In genomic region chr8:107389557-107389956, GRCm38 (mm10) we compare ENCODE assay signal across 10 mouse cellular contexts. TPM values are rescaled to one million over a fixed set of nuclear protein-coding genes. Genes with fewer than 3 reads are reported as not detected.
DNase-seq lines count a peak whose midpoint lies in the region; ATAC-seq and TF ChIP-seq lines count a peak whose summit lies in the region.
"Had no signal": no experiment of that assay in that cellular context is flagged by ENCODE, and none has a peak within 500 bp of the region (broad histone marks: within the 10 kb centered on the region; RNA-seq: fewer than 3 reads in every experiment).

No protein-coding gene starts in this region.

- H3K4me2 ChIP-seq in hindbrain, embryonic 13.5 days: no peak overlapping the region
- no peak overlapping the region for H3K4me2 ChIP-seq in hindbrain, embryonic 12.5 days (replicated peaks)
- H3K4me2 ChIP-seq in kidney, postnatal 0 days (ENCODE audit: low read length): no peak overlapping the region
- no peak overlapping the region for H3K4me2 ChIP-seq in intestine, embryonic 16.5 days (ENCODE audit: low read depth, low read length)
- H3K4me2 ChIP-seq: limb, embryonic 13.5 days had no signal

- no peaks in the 10 kb centered on the region for H3K9me3 ChIP-seq in hindbrain, embryonic 13.5 days
- no peaks in the 10 kb centered on the region for H3K9me3 ChIP-seq in hindbrain, embryonic 12.5 days (replicated peaks)
- H3K9me3 ChIP-seq in kidney, postnatal 0 days (replicated peaks; ENCODE audit: low read length): no peaks in the 10 kb centered on the region
- no peaks in the 10 kb centered on the region for H3K9me3 ChIP-seq in intestine, embryonic 16.5 days (ENCODE audit: control insufficient read depth, low read length)
- H3K9me3 ChIP-seq: limb, embryonic 13.5 days had no signal

- H3K27me3 ChIP-seq in hindbrain, embryonic 13.5 days: no peaks in the 10 kb centered on the region
- H3K27me3 ChIP-seq in hindbrain, embryonic 12.5 days: 0 out of 2 replicates have a peak, but pooled peaks cover 3% of the 10 kb centered on the region
- H3K27me3 ChIP-seq in kidney, postnatal 0 days (ENCODE audit: insufficient read depth, low read length): no peaks in the 10 kb centered on the region
- no peaks in the 10 kb centered on the region for H3K27me3 ChIP-seq in intestine, embryonic 16.5 days (replicated peaks; ENCODE audit: control insufficient read depth, insufficient read depth, low read length)
- H3K27me3 ChIP-seq: limb, embryonic 13.5 days had no signal

- H3K4me3 ChIP-seq in hindbrain, embryonic 13.5 days: no peak overlapping the region
- H3K4me3 ChIP-seq in hindbrain, embryonic 12.5 days: no peak overlapping the region
- H3K4me3 ChIP-seq in kidney, postnatal 0 days (replicated peaks; ENCODE audit: low read depth, low read length): no peak overlapping the region
- H3K4me3 ChIP-seq in intestine, embryonic 16.5 days (ENCODE audit: low read length): no peak overlapping the region
- H3K4me3 ChIP-seq: erythroblast, embryonic 14.5 days; limb, embryonic 13.5 days had no signal

- H3K36me3 ChIP-seq in hindbrain, embryonic 13.5 days: no peaks in the 10 kb centered on the region
- no peaks in the 10 kb centered on the region for H3K36me3 ChIP-seq in hindbrain, embryonic 12.5 days
- no peaks in the 10 kb centered on the region for H3K36me3 ChIP-seq in kidney, postnatal 0 days (ENCODE audit: insufficient read depth, low read length)
- no peaks in the 10 kb centered on the region for H3K36me3 ChIP-seq in intestine, embryonic 16.5 days (ENCODE audit: control insufficient read depth, insufficient read depth, low read length)
- H3K36me3 ChIP-seq: limb, embryonic 13.5 days had no signal

- no peak overlapping the region for H3K9ac ChIP-seq in hindbrain, embryonic 13.5 days
- H3K9ac ChIP-seq in hindbrain, embryonic 12.5 days: no peak overlapping the region
- H3K9ac ChIP-seq in kidney, postnatal 0 days (ENCODE audit: low read depth, low read length): no peak overlapping the region
- H3K9ac ChIP-seq in intestine, embryonic 16.5 days (ENCODE audit: low read depth, low read length): no peak overlapping the region
- H3K9ac ChIP-seq: limb, embryonic 13.5 days had no signal

- no peak for TF ChIP-seq CTCF in kidney, postnatal 0 days (IDR thresholded peaks at IDR 0.05; ENCODE audit: low read depth)

- DNase-seq in 3T3-L1 (ENCODE audit: low read depth, low spot score): peak; percentile 92
- peak; percentile 70 for DNase-seq in brain, adult 2 months (ENCODE audit: low read depth, low spot score)
- peak; percentile 27 for DNase-seq in kidney, postnatal 0 days (ENCODE audit: low spot score)
- DNase-seq in right cerebral cortex, postnatal 4 days: peak; percentile 54

- H3K27ac ChIP-seq in hindbrain, embryonic 13.5 days: no peak overlapping the region
- no peak overlapping the region for H3K27ac ChIP-seq in hindbrain, embryonic 12.5 days
- no peak overlapping the region for H3K27ac ChIP-seq in kidney, postnatal 0 days
- H3K27ac ChIP-seq in intestine, embryonic 16.5 days (ENCODE audit: low read length): no peak overlapping the region
- H3K27ac ChIP-seq: limb, embryonic 13.5 days had no signal

- peak; percentile 59 for ATAC-seq in hindbrain, embryonic 13.5 days (ENCODE audit: low FRiP score)
- no peak for ATAC-seq in hindbrain, embryonic 12.5 days (ENCODE audit: low FRiP score)
- ATAC-seq in kidney, postnatal 0 days (replicated peaks; ENCODE audit: low FRiP score, low read depth): no peak
- ATAC-seq in erythroid progenitor cell, adult 5-6 weeks (replicated peaks; ENCODE audit: low FRiP score, poor library complexity, severe bottlenecking): no peak
- no peak for ATAC-seq in intestine, embryonic 16.5 days

- 0 out of 2 replicates have a peak, but pooled peaks cover 4% of the 10 kb centered on the region for H3K4me1 ChIP-seq in hindbrain, embryonic 13.5 days (replicated peaks)
- no peaks in the 10 kb centered on the region for H3K4me1 ChIP-seq in hindbrain, embryonic 12.5 days
- no peaks in the 10 kb centered on the region for H3K4me1 ChIP-seq in kidney, postnatal 0 days (replicated peaks; ENCODE audit: insufficient read depth, low read length)
- peaks cover 4% of the 10 kb centered on the region; the same call in 1 of the 2 replicates for H3K4me1 ChIP-seq in intestine, embryonic 16.5 days (ENCODE audit: control insufficient read depth, insufficient read depth, low read length)

- 72% methylated on average over 8 of the region's 8 CpGs for WGBS in hindbrain, embryonic 13.5 days
- WGBS in hindbrain, embryonic 12.5 days: 81% methylated on average over 8 of the region's 8 CpGs
- 58% methylated on average over 8 of the region's 8 CpGs for WGBS in kidney, postnatal 0 days
- 58% methylated on average over 8 of the region's 8 CpGs for WGBS in intestine, embryonic 16.5 days

RNA-seq across cellular contexts. Expression of gene Nqo1, which starts 13.4 kb away (rescaled TPM):
- 5.3 and 6.7 TPM in 2 replicates for polyA plus RNA-seq in hindbrain, embryonic 13.5 days (2015; fragmentation: Nextera tagmentation; extraction: Ambion mirVana)
- polyA plus RNA-seq in hindbrain, embryonic 12.5 days (2016; fragmentation: Nextera tagmentation; extraction: Ambion mirVana): 6.4 and 8.2 TPM in 2 replicates
- 15.9 and 21.2 TPM in 2 replicates for polyA plus RNA-seq in kidney, postnatal 0 days (2015; fragmentation: Nextera tagmentation; extraction: Ambion mirVana)
- total RNA-seq in erythroid progenitor cell, adult 5-6 weeks (2015; ENCODE audit: low replicate concordance): 47.8 and 50.1 TPM in 2 replicates
- 26.4 and 44.2 TPM in 2 replicates for total RNA-seq in erythroid progenitor cell, adult 5-6 weeks (2017; ENCODE audit: low replicate concordance)
- polyA plus RNA-seq in intestine, embryonic 16.5 days (2015; fragmentation: Nextera tagmentation; extraction: Ambion mirVana): 17.1 and 17.5 TPM in 2 replicates

RNA-seq across cellular contexts. Expression of gene Nob1, which starts 35.3 kb away (rescaled TPM):
- polyA plus RNA-seq in hindbrain, embryonic 13.5 days (2015; fragmentation: Nextera tagmentation; extraction: Ambion mirVana): 71.3 and 74.0 TPM in 2 replicates
- polyA plus RNA-seq in hindbrain, embryonic 12.5 days (2016; fragmentation: Nextera tagmentation; extraction: Ambion mirVana): 78.3 and 78.9 TPM in 2 replicates
- 47.5 and 50.0 TPM in 2 replicates for polyA plus RNA-seq in kidney, postnatal 0 days (2015; fragmentation: Nextera tagmentation; extraction: Ambion mirVana)
- total RNA-seq in erythroid progenitor cell, adult 5-6 weeks (2015; ENCODE audit: low replicate concordance): 6.5 and 10.9 TPM in 2 replicates
- total RNA-seq in erythroid progenitor cell, adult 5-6 weeks (2017; ENCODE audit: low replicate concordance): 5.5 and 6.0 TPM in 2 replicates
- polyA plus RNA-seq in intestine, embryonic 16.5 days (2015; fragmentation: Nextera tagmentation; extraction: Ambion mirVana): 68.2 and 73.5 TPM in 2 replicates

RNA-seq across cellular contexts. Expression of gene Wwp2, which starts 46.6 kb away (rescaled TPM):
- 49.3 and 53.0 TPM in 2 replicates for polyA plus RNA-seq in hindbrain, embryonic 13.5 days (2015; fragmentation: Nextera tagmentation; extraction: Ambion mirVana)
- polyA plus RNA-seq in hindbrain, embryonic 12.5 days (2016; fragmentation: Nextera tagmentation; extraction: Ambion mirVana): 109 and 124 TPM in 2 replicates
- 38.9 and 46.8 TPM in 2 replicates for polyA plus RNA-seq in kidney, postnatal 0 days (2015; fragmentation: Nextera tagmentation; extraction: Ambion mirVana)
- total RNA-seq in erythroid progenitor cell, adult 5-6 weeks (2015; ENCODE audit: low replicate concordance): 111 and 127 TPM in 2 replicates
- total RNA-seq in erythroid progenitor cell, adult 5-6 weeks (2017; ENCODE audit: low replicate concordance): 132 and 174 TPM in 2 replicates
- polyA plus RNA-seq in intestine, embryonic 16.5 days (2015; fragmentation: Nextera tagmentation; extraction: Ambion mirVana): 41.6 and 42.0 TPM in 2 replicates

Comparison
In these comparisons a context has a peak if more than half of its experiments do, and no peak if none do; other contexts are left out.
1. DNase-seq: peak in every context shown above with its lines; median percentile 92 in 3T3-L1; 70 in brain, adult 2 months; 54 in right cerebral cortex, postnatal 4 days; 27 in kidney, postnatal 0 days.